Mouse (Mus musculus): Measurements from ENCODE around the gene Rft1. TPM values are rescaled to one million over a fixed set of nuclear protein-coding genes. Genes with fewer than 3 reads are reported as not detected.

The Rft1 gene
- 9.8 and 11.7 TPM in 2 replicates for polyA plus RNA-seq (2021; fragmentation: Nextera tagmentation)
- long read RNA-seq, experiment 1, transcript Rft1-201 (13 exons, 2,387 nt) = major isoform, 22 of 34 reads
- long read RNA-seq, experiment 1, partial matches to known transcripts = 3 of 34 reads
- long read RNA-seq, experiment 1, other reads (novel, unspliced or antisense) = 9 of 34 reads
- long read RNA-seq, experiment 2, transcript Rft1-201 (13 exons, 2,387 nt) = major isoform, 51 of 69 reads
- long read RNA-seq, experiment 2, partial matches to known transcripts = 2 of 69 reads
- long read RNA-seq, experiment 2, other reads (novel, unspliced or antisense) = 14 of 69 reads

GRCm38 (mm10) chr14:30653943-30654659 lies at the start of gene Rft1:
Gene Rft1, plus strand, starts transcription at chr14:30654360.

GRCm38 (mm10) chr14:30625856-30626726 lies 28.1 kb upstream of the Rft1 start, which contains the start of gene Prkcd:
Gene Prkcd, minus strand, starts transcription at chr14:30626210.

GRCm38 (mm10) chr14:30714799-30715617 lies 60.8 kb downstream of the Rft1 start, which contains the start of gene Sfmbt1:
Gene Sfmbt1, plus strand, starts transcription at chr14:30714849.

Other genes with a start within 250 kb of the Rft1 start
- gene Dcp1a, start 174.8 kb upstream of the Rft1 start, polyA plus RNA-seq (2021; fragmentation: Nextera tagmentation) = 7.2 and 9.3 TPM in 2 replicates
- 3.4 and 4.0 TPM in 2 replicates for gene Cacna1d, start 162.9 kb upstream of the Rft1 start, polyA plus RNA-seq (2021; fragmentation: Nextera tagmentation)
- gene Tkt, start 106.0 kb upstream of the Rft1 start, polyA plus RNA-seq (2021; fragmentation: Nextera tagmentation) = 128 and 147 TPM in 2 replicates
- gene Prkcd, start 28.1 kb upstream of the Rft1 start, polyA plus RNA-seq (2021; fragmentation: Nextera tagmentation) = 23.0 and 23.2 TPM in 2 replicates
- gene Sfmbt1, start 60.5 kb downstream of the Rft1 start, polyA plus RNA-seq (2021; fragmentation: Nextera tagmentation) = 5.9 and 7.1 TPM in 2 replicates
- gene Tmem110, start 171.2 kb downstream of the Rft1 start, polyA plus RNA-seq (2021; fragmentation: Nextera tagmentation) = 5.5 and 5.9 TPM in 2 replicates
- gene Mustn1, start 224.8 kb downstream of the Rft1 start, polyA plus RNA-seq (2021; fragmentation: Nextera tagmentation) = 1.2 and 1.3 TPM in 2 replicates
- not detected in 2 replicates for gene Itih4, start 232.1 kb downstream of the Rft1 start, polyA plus RNA-seq (2021; fragmentation: Nextera tagmentation)